Mouse (Mus musculus): Measurements from ENCODE around the gene Mybpc3. TPM values are rescaled to one million over a fixed set of nuclear protein-coding genes. Genes with fewer than 3 reads are reported as not detected.

Mybpc3 gene
- polyA plus RNA-seq, 1 experiment from 2014 or later = not detected

DNA sequence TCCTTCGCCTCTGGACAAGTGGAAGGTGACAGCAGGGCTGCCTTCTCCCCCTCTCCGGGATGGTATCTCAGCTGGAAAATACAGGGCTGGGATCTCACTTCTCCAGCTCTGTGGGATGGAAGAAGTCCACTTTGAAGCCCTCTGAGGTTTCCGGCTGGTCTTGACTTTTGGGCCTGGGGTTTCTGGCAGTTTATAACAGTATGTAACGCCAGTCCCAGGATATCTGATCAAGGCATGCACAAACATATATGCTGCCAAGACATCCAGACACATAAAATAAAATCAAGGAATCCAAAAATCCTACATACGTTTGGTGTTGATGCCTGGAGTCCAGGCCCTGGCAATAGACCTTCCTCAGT lies 38.9 kb upstream of the Mybpc3 start:
- no peak for TF ChIP-seq CTCF (IDR thresholded peaks at IDR 0.05)
- ChIA-PET POLR2A (no interaction called here), CTCF (interaction anchor here (1.3 kb wide), 1 partner anchor 19 kb away, joined by 3 read pairs; no protein-coding TSS in a partner anchor)
- no peaks in the 10 kb centered on the region for H3K27me3 ChIP-seq
- no peak for DNase-seq (ENCODE audit: low read depth, low spot score)
- in situ Hi-C loops (cut with MboI; ENCODE audit: low pct_unique_long_range_greater_than_20kb) = no loop called here
- no peak for ATAC-seq

DNA sequence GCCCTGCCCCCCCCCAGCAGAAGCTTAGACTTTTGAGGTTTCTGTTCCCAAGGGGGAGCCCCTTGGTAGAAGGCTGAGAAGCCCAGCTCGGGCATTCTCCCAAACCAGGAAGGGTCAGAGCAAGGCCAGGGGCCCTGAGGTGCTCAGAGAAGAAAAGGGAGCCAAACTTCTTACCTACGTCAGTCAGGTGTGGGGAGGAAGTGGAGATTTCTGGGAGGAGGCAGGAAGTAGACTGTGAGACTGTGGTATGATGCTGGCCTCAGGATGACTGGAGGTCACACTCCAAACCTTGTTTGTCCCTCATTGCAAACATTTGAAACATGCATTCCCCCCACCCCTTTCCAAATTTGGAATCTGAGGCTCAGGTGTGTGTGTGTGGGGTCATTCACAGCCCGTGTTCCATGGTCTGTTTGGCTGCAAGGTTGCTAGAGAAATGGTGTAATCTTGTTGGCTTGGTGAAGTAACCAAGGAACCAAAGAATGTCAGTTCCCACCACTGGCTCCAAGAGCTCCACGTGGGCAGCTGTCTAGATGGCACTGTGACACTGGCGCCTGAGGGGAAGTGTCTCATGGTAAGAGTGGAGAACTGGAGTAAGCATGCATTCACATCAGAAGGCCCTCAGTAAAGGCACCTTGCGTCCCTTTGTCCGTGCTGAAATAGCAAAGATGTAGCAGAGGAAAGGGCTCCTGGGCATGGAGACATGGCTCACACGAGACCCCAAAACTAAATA lies 37.0 kb upstream of the Mybpc3 start:
- ChIA-PET POLR2A (interaction anchor here (0.6 to 0.7 kb wide), 2 partner anchors 131 to 215 kb away, joined by 3 to 4 read pairs; no protein-coding TSS in a partner anchor), CTCF (no interaction called here)
- in situ Hi-C loops (cut with MboI; ENCODE audit: low pct_unique_long_range_greater_than_20kb) = no loop called here

DNA sequence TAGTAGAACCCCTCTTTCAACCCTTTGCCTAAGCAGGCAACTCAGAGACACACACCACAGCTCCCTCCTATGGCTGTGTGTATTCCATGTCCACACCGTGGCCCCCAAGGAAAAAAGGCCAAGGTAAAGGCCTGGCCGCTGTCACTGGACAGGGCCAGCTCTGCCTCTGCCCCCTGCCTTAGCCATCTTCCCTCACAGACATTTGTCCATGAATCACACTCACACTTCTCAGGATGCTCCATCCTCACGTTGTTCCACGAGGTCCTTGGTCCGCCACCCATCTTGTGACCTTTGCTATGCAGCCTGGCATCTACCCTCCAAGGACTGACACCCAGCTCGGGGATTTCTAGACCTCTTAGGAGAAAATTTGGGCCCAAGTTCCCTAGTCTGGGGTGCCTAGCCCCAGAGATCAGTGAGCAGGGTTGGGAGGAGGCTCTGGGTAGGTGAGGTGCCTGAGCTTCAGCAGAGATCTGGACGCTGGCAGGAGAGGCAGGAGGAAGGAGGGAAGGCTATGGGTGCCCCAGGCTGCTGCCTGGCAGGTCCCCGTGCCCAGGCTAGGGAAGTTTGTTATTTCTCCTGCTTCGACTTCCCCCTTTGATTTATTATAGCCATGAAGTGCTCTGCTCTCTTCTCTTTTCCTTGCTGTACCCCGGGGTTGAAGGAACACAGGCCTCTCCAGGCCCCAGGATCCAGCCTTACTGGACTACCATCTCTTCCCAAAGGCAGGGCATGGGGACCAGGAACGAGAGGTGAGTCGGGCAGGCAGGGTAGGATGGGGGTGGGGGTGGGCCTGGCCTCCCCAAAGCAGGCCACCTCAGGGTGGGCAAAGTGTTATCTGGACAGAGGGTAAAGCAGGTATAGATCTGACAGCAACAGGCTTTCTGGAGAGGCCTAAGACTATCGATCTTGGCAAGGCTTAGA lies 35.9 kb upstream of the Mybpc3 start, which contains the start of gene Spi1:
Gene Spi1 (plus strand): TSS at position 616 of the 921 bp plus-strand sequence.
- in situ Hi-C loops (cut with MboI; ENCODE audit: low pct_unique_long_range_greater_than_20kb) = no loop called here
- DNase-seq (ENCODE audit: low read depth, low spot score) = no peak
- POLR2A ChIA-PET = interaction anchor here (0.7 kb wide), 1 partner anchor 216 kb away, joined by 4 read pairs; no protein-coding TSS in a partner anchor

More for the DNA sequence above, 37.0 kb upstream of the Mybpc3 start:
- TF ChIP-seq CTCF (IDR thresholded peaks at IDR 0.05) = no peak
- ATAC-seq (no peak), DNase-seq (ENCODE audit: low read depth, low spot score) (no peak)
- no peaks in the 10 kb centered on the region for H3K27me3 ChIP-seq

DNA sequence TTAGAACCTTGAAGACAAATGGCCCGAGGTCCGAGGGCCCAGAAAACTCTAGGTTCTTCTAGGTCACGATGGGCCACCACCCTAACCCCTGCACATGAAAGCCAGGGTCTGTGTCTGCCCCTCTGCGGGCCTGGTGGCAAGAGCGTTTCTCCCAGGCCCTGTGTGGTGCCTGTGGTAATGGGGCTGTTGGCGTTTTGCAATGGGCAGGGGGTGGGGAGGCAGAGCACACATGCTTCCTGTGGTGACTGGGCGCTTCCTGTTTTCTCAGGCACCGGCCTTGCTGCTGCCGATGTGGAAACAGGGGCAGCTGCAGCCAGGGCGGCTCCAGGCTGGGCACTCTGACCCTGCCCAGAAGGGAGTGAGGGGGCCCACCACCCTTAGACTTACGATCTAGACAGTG lies 35.1 kb upstream of the Mybpc3 start:
- no peak for DNase-seq (ENCODE audit: low read depth, low spot score)
- POLR2A ChIA-PET = no interaction called here
- ATAC-seq = no peak
- CTCF ChIA-PET = no interaction called here
- TF ChIP-seq CTCF (IDR thresholded peaks at IDR 0.05) = no peak
- H3K27me3 ChIP-seq = no peaks in the 10 kb centered on the region
- in situ Hi-C loops (cut with MboI; ENCODE audit: low pct_unique_long_range_greater_than_20kb) = no loop called here

More for the DNA sequence above, 35.9 kb upstream of the Mybpc3 start, which contains the start of gene Spi1:
- no peaks in the 10 kb centered on the region for H3K27me3 ChIP-seq
- CTCF ChIA-PET = no interaction called here
- ATAC-seq = no peak
- no peak for TF ChIP-seq CTCF (IDR thresholded peaks at IDR 0.05)

DNA sequence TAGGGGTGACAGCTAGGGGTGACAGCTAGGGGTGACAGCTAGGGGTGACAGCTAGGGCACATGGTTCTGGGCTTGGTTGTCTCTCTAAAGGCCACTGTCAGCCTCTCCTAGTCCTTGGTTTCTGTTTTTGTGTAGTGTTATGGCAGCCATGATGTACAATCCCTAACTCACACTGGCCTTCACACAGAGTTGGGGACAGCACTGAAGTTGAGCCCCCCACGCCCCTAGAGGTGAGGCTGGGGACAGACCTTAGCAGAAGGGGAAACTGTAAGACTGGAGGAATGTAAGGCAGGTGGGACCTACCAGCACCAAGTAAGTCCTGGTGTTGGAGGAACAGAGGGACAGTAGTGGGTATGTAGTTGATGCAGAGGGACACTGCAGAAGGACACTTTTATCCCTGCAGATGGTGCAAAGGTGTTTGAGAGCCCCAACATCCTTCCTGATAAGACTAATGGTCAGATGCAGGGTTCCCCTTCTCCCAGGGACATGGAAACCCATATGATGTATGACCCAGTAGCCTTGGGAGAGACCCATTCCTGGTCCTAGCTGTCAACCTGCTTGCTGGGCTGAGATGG lies 34.5 kb upstream of the Mybpc3 start:
- ATAC-seq (no peak), DNase-seq (ENCODE audit: low read depth, low spot score) (no peak)
- no peaks in the 10 kb centered on the region for H3K27me3 ChIP-seq
- POLR2A ChIA-PET = no interaction called here
- CTCF ChIA-PET = interaction anchor here (1.2 kb wide), 1 partner anchor 25 kb away, joined by 3 read pairs; no protein-coding TSS in a partner anchor
- no peak for TF ChIP-seq CTCF (IDR thresholded peaks at IDR 0.05)
- in situ Hi-C loops (cut with MboI; ENCODE audit: low pct_unique_long_range_greater_than_20kb) = no loop called here

DNA sequence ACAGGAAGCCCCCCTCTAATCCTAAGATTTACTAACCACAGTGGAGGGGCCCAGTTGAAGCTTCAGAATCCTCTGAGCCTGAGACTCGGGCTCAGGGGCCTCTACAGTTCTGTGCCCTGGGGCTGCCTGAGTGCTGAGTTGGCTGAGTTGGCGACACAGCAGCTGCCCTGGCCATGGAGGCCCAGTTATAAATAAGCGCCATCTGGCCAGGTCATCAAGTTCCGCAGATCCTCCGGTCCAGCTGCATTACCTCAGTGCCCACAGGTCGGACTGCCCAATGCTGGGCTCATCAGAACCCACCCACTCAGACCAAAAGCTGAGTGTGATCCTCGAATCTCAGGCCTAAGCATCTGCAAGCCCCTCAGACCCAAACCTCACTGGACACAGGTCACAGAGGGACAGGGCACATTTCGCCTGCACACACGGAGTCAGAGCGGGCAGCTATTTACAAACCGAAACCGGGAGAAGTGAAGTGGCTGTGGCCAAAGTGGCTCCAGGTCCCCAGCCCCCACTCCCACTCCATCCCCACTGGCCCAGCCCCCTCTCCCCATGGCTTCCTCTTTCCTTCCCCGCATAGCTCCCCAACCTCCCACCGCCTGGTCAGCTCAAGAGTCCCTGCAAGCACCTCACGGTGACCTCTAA lies 33.6 kb upstream of the Mybpc3 start:
- ATAC-seq (no peak), DNase-seq (ENCODE audit: low read depth, low spot score) (no peak)
- ChIA-PET CTCF (interaction anchor here (0.5 to 1.2 kb wide), 3 partner anchors 7 to 24 kb away, joined by 3 read pairs; no protein-coding TSS in a partner anchor), POLR2A (no interaction called here)
- TF ChIP-seq CTCF (IDR thresholded peaks at IDR 0.05) = no peak
- in situ Hi-C loops (cut with MboI; ENCODE audit: low pct_unique_long_range_greater_than_20kb) = no loop called here
- H3K27me3 ChIP-seq = no peaks in the 10 kb centered on the region

DNA sequence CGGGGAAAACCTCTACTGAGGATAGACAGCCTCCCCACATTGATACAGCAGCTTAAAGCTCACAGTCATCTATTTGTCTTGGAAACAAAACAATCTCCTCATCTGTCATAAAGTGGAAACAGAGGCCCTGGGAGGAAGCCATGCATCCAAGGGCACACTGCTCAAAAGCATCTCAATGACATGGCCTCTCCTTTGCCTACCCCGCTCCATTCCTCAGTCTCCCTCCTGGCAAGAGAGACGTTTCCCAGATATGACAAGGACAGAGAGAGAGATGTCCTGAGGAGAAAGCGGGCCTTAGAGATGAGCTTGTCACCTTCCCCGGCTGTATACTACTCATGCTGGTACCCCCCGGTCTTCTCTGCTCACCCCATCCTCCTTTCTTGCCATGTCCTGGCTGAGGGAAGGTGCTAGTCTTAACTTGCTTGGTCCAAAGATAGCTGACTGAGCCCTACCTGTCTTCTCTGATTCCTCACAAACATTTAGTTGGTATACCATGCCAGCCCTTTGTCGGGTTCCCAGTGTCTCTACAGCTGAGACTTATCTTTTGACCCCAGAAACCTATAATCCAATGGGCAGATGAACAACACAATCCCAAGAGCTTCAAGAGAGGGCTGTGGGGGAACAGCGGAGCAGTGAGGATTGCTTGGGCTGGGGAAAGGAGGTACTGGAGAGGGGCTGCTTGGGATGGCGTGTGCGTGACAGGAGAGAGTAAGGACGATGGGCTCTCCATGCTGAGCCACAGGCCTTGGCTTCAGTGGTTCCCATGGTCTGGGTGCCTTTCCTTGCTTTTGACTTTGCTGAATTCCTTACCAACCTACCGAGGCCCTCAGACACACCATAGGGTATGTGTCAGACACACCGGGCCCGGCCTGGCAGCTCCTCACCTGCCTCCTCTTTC lies 32.2 kb upstream of the Mybpc3 start:
- no peak for TF ChIP-seq CTCF (IDR thresholded peaks at IDR 0.05)
- ChIA-PET CTCF (interaction anchor here (1.1 to 1.8 kb wide), 4 partner anchors 9 to 29 kb away, joined by 3 to 7 read pairs (median 5); partner anchors contain the start of gene Slc39a13), POLR2A (no interaction called here)
- H3K27me3 ChIP-seq = no peaks in the 10 kb centered on the region
- DNase-seq (ENCODE audit: low read depth, low spot score) (no peak), ATAC-seq (no peak)
- in situ Hi-C loops (cut with MboI; ENCODE audit: low pct_unique_long_range_greater_than_20kb) = no loop called here

DNA sequence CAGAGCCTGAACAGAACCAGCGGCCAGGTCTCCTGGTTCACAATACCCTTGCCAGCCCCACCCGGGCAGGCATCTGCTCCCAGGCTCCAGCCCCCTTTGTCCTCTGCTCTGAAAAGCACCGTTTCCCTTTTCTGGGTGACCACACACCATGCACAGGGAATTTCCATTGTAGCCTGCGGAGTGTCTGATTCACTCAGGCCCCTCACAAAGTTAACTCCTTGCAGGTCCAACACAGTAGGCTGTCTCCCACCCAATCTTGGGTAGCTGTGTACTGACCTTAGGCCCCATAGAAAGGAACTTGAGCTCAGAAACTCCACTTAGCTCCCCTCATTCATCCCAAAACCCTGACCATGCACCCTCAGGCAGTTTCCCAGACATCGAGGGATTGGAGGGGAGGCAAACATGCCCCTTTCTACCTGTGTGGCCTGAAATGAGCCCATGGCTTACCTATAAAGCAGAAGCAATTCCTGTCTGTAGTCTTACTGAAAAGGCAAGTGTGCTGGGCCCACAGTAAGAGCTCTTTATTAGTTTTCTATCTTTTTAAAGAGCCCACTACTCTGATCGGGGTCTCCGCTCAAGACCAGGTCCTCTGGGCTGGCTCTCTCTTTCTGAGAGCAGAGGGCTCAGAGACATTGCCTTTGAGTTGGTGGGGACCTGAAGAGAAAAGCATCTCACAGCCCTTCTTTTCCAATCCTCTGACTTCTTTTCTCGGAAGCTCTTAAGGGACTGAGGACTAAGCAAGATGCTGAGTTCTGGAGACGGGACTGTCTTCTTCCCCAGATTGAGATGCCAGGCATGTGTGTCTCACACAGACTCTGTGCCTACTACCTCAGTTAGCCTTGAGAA lies 31.3 kb upstream of the Mybpc3 start:
- DNase-seq (ENCODE audit: low read depth, low spot score) (no peak), ATAC-seq (no peak)
- CTCF ChIA-PET = interaction anchor here (1.1 to 1.8 kb wide), 2 partner anchors 13 to 28 kb away, joined by 4 to 6 read pairs; no protein-coding TSS in a partner anchor
- in situ Hi-C loops (cut with MboI; ENCODE audit: low pct_unique_long_range_greater_than_20kb) = no loop called here
- TF ChIP-seq CTCF (IDR thresholded peaks at IDR 0.05) = no peak
- no peaks in the 10 kb centered on the region for H3K27me3 ChIP-seq
- POLR2A ChIA-PET = interaction anchor here (0.5 to 1.0 kb wide), 3 partner anchors 9 to 136 kb away, joined by 3 to 4 read pairs (median 4); no protein-coding TSS in a partner anchor
